Mouse (Mus musculus) G1E (cell line): Measurements from ENCODE around the gene Klf13. TPM values are rescaled to one million over a fixed set of nuclear protein-coding genes. Genes with fewer than 3 reads are reported as not detected.

ENCODE experiments used
- ATAC-seq: 2 replicates; pipeline ENCODE4 v1.8.0; 2016; ENCODE audit warnings: mild to moderate bottlenecking; ENCODE audit not compliant: insufficient number of reproducible peaks, poor library complexity, low FRiP score, severe bottlenecking; ENCODE audit errors: extremely low read depth
- DNase-seq: peaks from one replicate; pipeline ENCODE4 v3.0.0; 2012; ENCODE audit warnings: low spot score
- H3K27me3 ChIP-seq: 2 replicates; pipeline ENCODE4 v1.6.1; 2012; ENCODE audit warnings: mild to moderate bottlenecking, low read length, inconsistent platforms; ENCODE audit not compliant: insufficient read depth
- H3K36me3 ChIP-seq: replicated peaks from 2 replicates; pipeline ENCODE3; 2012; ENCODE audit warnings: mild to moderate bottlenecking, inconsistent platforms
- H3K4me1 ChIP-seq: 2 replicates; pipeline ENCODE4 v1.6.1; 2012; ENCODE audit warnings: low read depth, low read length, inconsistent platforms, mixed read lengths; ENCODE audit not compliant: insufficient read depth
- H3K4me3 ChIP-seq: 2 replicates; pipeline ENCODE4 v1.5.1; 2012; ENCODE audit warnings: low read depth, mild to moderate bottlenecking, inconsistent platforms, low read length, moderate library complexity, mixed read lengths
- H3K9me3 ChIP-seq: replicated peaks from 2 replicates; pipeline ENCODE4 v1.6.1; 2012; ENCODE audit warnings: inconsistent platforms
- CTCF ChIP-seq: IDR thresholded peaks from 2 replicates; pipeline ENCODE4 v1.5.1; 2012; ENCODE audit warnings: low read depth, low read length, inconsistent platforms, mixed read lengths
- GATA1 ChIP-seq: IDR thresholded peaks from 2 replicates; pipeline ENCODE4 v1.6.1; 2012; ENCODE audit warnings: borderline replicate concordance, low read length, inconsistent platforms, mixed read lengths
- GATA2 ChIP-seq: IDR thresholded peaks from 2 replicates; pipeline ENCODE4 v1.6.1; 2012; ENCODE audit warnings: low read depth, low read length, inconsistent platforms, borderline replicate concordance
- POLR2AphosphoS5 ChIP-seq: IDR thresholded peaks from 2 replicates; pipeline ENCODE4 v1.6.1; 2012; ENCODE audit warnings: low read depth, low read length, inconsistent platforms; ENCODE audit not compliant: insufficient replicate concordance
- TAL1 ChIP-seq: conservative IDR thresholded peaks from 2 replicates; pipeline ENCODE4 v1.6.1; 2012; ENCODE audit warnings: low read depth, low read length, inconsistent platforms, mixed read lengths
- polyA plus RNA-seq: library from polyadenylated mRNA; stranded (reverse); fragments of >175 nt; gene quantifications from 2 replicates; pipeline ENCODE4 v1.2.3, GENCODE M21; 2012
- total RNA-seq, 2 experiments: library from RNA; stranded (forward) in 1 of 2; stranded (reverse) in 1 of 2; fragments of 200-1000 nt in 1 of 2; fragments of >200 nt in 1 of 2; fragmentation: Nextera tagmentation in 1 of 2; gene quantifications; 2 replicates each; pipeline ENCODE4 v1.2.3; 2014 to 2017

The Klf13 gene
- total and polyA plus RNA-seq, 3 experiments: 14.6 to 89.5 (median 68.1) TPM

GRCm38 (mm10) chr7:63916268-63916907 is 22.3 kb downstream of the Klf13 start, which contains the start of gene E030018B13Rik:
TSS of gene E030018B13Rik (plus strand) at chr7:63916857.
- no peak within 1 kb of the TSS for H3K4me3 ChIP-seq
- TF ChIP-seq GATA1 (no peak), TAL1 (no peak), POLR2AphosphoS5 (no peak), GATA2 (no peak), CTCF (no peak)
- no peak for DNase-seq
- no peaks in the 10 kb centered on the region for H3K9me3 ChIP-seq
- peaks cover 99% of the 10 kb centered on the region for H3K4me1 ChIP-seq
- peaks cover 82% of the 10 kb centered on the region for H3K36me3 ChIP-seq
- ATAC-seq: no peak
- no peaks in the 10 kb centered on the region for H3K27me3 ChIP-seq

- H3K4me1 ChIP-seq: peaks cover 99% of the 10 kb centered on the region
- H3K36me3 ChIP-seq: peaks cover 74% of the 10 kb centered on the region
- no peaks in the 10 kb centered on the region for H3K27me3 ChIP-seq
- TF ChIP-seq GATA2: no peak
- no peak for TF ChIP-seq POLR2AphosphoS5
- no peak for TF ChIP-seq CTCF
- TF ChIP-seq GATA1: no peak
- TF ChIP-seq TAL1: no peak
- DNase-seq (no peak), ATAC-seq (no peak)
- no peak overlapping the region for H3K4me3 ChIP-seq
- no peaks in the 10 kb centered on the region for H3K9me3 ChIP-seq
Measured at GRCm38 (mm10) chr7:63914891-63915290, 23.8 kb downstream of the Klf13 start.

GRCm38 (mm10) chr7:63913724-63914692 is 24.7 kb downstream of the Klf13 start:
- ATAC-seq (no peak), DNase-seq (no peak)
- H3K36me3 ChIP-seq: peaks cover 65% of the 10 kb centered on the region
- TF ChIP-seq CTCF (no peak), GATA2 (no peak)
- H3K4me3 ChIP-seq: no peak overlapping the region; the same call in 1 of the 2 replicates
- peaks cover 98% of the 10 kb centered on the region for H3K4me1 ChIP-seq
- H3K9me3 ChIP-seq: no peaks in the 10 kb centered on the region
- H3K27me3 ChIP-seq: no peaks in the 10 kb centered on the region

GRCm38 (mm10) chr7:63912924-63913723 is 25.6 kb downstream of the Klf13 start:
- Histone ChIP-seq H3K27me3 (no peaks in the 10 kb centered on the region), H3K4me1 (peaks cover 99% of the 10 kb centered on the region), H3K9me3 (no peaks in the 10 kb centered on the region), H3K4me3 (no peak overlapping the region; the same call in 1 of the 2 replicates), H3K36me3 (peaks cover 63% of the 10 kb centered on the region)
- ATAC-seq (no peak), DNase-seq (no peak)
- TF ChIP-seq GATA2 (no peak), POLR2AphosphoS5 (no peak), GATA1 (no peak), TAL1 (no peak), CTCF (no peak)

- H3K9me3 ChIP-seq: no peaks in the 10 kb centered on the region
- peak overlapping the region; percentile 57; the same call in 1 of the 2 replicates for H3K4me3 ChIP-seq
- H3K4me1 ChIP-seq: peaks cover 99% of the 10 kb centered on the region
- H3K36me3 ChIP-seq: peaks cover 63% of the 10 kb centered on the region
- no peak for TF ChIP-seq GATA1
- no peak for TF ChIP-seq GATA2
- TF ChIP-seq TAL1: no peak
- TF ChIP-seq CTCF: no peak
- TF ChIP-seq POLR2AphosphoS5: no peak
- peak; percentile 46 for DNase-seq
- H3K27me3 ChIP-seq: no peaks in the 10 kb centered on the region
- ATAC-seq: peak; percentile 36; the same call in 1 of the 2 replicates
Measured at GRCm38 (mm10) chr7:63912234-63912810, 26.4 kb downstream of the Klf13 start.
